Mouse (Mus musculus) heart, postnatal 10 days (tissue): Measurements from ENCODE around the gene Vmn2r25. TPM values are rescaled to one million over a fixed set of nuclear protein-coding genes. Genes with fewer than 3 reads are reported as not detected.
"Not testable (repeated sequence)": the region's sequence is repeated elsewhere in the genome, so short reads cannot be mapped to it uniquely, and the experiment has no call there.

ENCODE experiments used
- DNase-seq, 2 experiments: peaks; one replicate each; pipeline ENCODE4 v3.0.0; 2021
- intact Hi-C: fragments of 180-260 bp; cut with DNase I; formaldehyde crosslinking; loops from one replicate; pipeline ENCODE4 v1.15.1; 2025
- total RNA-seq, 2 experiments: library from RNA; stranded (reverse); gene quantifications; 2 replicates each; pipeline ENCODE4 v1.2.3; 2021

The Vmn2r25 gene
- not detected for total RNA-seq

- DNase-seq, intact Hi-C loops: not testable (repeated sequence)
These were observed at the start of gene Vmn2r25 for GRCm38 (mm10) chr6:123853363-123853762. Vmn2r25 (minus strand) TSS chr6:123853463.

GRCm38 (mm10) chr6:123819951-123820350, 33.3 kb downstream of the Vmn2r25 start:
- intact Hi-C loops: no loop called here
- no peak for DNase-seq

- DNase-seq, intact Hi-C loops: not testable (repeated sequence)
These were observed 43.0 kb downstream of the Vmn2r25 start for GRCm38 (mm10) chr6:123810291-123810690.

GRCm38 (mm10) chr6:123793746-123794145, 59.5 kb downstream of the Vmn2r25 start:
- intact Hi-C loops: no loop called here
- DNase-seq: no peak

GRCm38 (mm10) chr6:123784857-123785256, 68.4 kb downstream of the Vmn2r25 start:
- intact Hi-C loops: no loop called here
- DNase-seq: no peak

GRCm38 (mm10) chr6:123778579-123778978, 74.7 kb downstream of the Vmn2r25 start, which contains the start of gene Vmn2r24:
Vmn2r24 (plus strand) TSS chr6:123778879.
- DNase-seq: no peak
- intact Hi-C loops: no loop called here

Other genes with a start within 250 kb of the Vmn2r25 start
- gene Vmn2r22, start 202.7 kb downstream of the Vmn2r25 start, total RNA-seq: not detected
- not detected for gene Vmn2r23, start 150.8 kb downstream of the Vmn2r25 start, total RNA-seq
- not detected for gene Vmn2r24, start 74.6 kb downstream of the Vmn2r25 start, total RNA-seq
- gene Vmn2r26, start 171.1 kb upstream of the Vmn2r25 start, total RNA-seq: not detected